Mouse (Mus musculus) brain, adult 10 weeks (tissue): Measurements from ENCODE around the gene Obsl1. TPM values are rescaled to one million over a fixed set of nuclear protein-coding genes. Genes with fewer than 3 reads are reported as not detected.

Experiments
- polyA plus RNA-seq: library from polyadenylated mRNA; stranded (reverse); fragments of 350-450 nt; fragmentation: Illumina TruSeq; extraction: RNeasy Lipid Tissue Mini Kit (QIAGEN cat#74804); gene quantifications from one replicate; pipeline ENCODE4 v1.2.3, GENCODE M21; 2015; ENCODE audit warnings: low read depth, low replicate concordance

Obsl1 gene
- 14.5 TPM for polyA plus RNA-seq

DNA sequence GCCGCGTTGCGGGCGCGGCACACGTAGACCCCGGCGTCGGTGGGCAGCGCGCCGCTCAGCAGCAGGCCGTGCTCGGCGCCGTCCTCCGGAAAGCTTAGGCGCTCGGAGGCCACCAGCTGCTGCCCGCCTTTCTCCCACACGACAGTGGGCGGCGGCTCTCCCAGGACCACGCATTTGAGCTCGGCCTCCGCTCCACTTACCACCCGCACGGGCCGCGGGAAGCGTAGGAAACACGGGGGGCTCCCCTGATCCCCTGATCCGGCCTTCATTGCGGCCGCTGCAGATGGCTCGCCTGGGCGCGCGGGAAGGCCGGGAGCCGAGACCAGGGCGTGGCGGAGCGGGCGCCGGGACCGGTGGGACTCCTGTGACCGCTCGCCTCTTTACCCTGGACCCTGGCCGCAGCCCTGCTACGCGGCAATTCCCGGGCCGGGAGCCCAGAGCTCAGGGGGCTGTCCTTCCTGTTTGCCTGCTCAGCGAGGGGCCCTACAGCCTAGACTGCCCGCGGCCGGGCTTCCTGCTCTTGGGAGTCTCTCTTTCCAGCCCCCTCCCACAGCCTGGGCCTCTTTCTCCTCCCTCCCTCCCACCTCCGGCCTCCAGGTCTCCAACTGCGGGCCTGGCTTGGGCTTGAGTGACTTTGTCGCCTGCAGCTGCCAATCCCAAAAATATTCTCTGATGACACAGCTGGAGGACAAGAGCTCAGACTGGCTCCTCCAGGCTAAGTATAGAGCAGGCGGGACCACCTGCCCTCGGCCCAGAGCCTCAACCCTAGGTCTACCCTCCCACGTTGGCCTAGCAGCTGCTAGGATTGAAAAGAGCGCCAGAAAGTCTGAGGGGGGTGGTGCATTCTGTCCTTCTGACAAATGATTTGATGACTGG, at the start of gene Obsl1:
Gene Obsl1 (minus strand): TSS at position 497 of the 876 bp plus-strand sequence.

DNA sequence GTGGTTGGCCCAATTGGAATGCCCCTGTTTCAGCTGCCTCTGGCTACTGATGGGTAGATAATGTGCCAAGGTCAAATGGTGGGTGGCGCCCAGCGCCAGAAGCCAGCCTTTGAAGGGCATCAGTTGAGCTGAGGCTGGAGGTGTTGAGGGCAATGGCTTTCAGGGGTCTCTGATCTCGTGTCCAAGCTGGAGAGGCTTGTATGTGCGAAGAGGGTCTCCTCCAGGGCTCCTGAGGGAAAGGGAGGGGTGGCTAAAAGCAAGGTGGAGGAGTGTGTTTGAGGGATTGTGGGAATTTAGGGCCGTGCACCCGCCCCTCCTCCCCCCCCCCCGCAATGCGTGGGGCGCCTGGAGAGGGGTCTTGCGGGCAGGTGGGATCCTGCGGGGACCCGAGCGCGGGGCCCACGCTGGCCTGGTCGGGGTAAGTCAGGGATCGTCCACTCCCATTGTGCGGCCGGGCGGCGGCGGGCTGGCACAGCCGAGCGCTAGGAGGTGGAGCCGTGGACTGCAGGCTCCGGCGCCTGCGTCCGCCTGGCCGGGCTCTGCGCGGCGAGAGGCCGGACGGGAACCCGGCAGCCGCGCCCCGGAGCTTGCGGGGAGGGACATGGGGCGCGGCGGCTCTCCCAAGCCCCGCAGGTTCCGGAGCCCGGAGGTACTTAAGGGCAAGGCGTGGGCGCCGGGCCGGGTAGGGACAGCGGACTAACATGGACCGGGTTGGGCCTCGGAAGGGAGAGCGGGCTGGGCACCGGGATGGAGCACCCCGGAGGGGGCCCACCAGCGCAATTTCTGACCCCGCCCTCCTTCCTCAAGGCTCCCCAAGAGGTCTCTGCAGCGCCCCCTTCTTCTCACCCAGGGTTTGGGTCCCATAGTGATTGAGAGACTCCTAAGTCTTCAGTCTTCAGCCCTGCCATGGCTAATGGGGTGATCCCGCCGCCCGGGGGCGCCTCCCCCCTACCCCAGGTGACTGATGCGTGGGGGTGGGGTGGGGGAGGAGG, 40.0 kb upstream of the Obsl1 start, which contains the start of gene Slc4a3:
Gene Slc4a3 (plus strand): TSS at position 302 of the 992 bp plus-strand sequence.

DNA sequence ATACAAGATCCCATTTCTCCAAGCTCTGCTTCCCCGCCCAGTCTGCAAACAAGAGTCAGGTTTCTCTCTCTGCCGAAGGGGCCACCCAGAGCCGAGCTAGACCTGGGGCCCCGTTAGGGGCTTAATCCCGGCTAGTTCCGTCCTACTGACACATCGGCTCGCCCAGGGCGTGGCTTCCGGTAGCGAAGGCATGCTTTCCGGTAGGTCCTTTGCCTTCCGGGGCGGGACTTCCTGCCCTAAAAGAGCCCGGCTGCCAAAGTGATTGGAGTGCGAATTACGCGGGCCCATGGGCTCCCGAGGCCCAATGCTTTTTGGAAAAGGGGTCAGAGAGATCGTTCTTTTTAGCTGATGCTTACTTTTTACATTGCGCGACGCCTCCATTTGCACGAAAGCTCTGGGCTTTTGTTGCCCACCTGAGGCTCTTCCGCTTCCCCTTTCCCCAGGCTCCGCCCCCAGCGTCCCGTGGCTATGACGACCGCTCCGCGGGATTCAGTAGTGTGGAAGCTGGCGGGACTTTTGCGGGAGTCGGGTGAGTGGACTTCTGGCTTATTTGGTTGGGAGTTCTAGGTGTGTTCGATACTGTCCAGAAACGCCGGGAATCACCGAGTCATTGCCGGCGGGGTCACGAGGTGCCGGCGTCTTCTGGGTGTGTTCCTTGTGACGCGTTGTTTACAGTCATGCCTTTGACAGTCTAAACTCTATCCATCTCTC, 15.2 kb upstream of the Obsl1 start, which contains the start of gene Stk11ip:
Gene Stk11ip (plus strand): TSS at position 209 of the 711 bp plus-strand sequence.

DNA sequence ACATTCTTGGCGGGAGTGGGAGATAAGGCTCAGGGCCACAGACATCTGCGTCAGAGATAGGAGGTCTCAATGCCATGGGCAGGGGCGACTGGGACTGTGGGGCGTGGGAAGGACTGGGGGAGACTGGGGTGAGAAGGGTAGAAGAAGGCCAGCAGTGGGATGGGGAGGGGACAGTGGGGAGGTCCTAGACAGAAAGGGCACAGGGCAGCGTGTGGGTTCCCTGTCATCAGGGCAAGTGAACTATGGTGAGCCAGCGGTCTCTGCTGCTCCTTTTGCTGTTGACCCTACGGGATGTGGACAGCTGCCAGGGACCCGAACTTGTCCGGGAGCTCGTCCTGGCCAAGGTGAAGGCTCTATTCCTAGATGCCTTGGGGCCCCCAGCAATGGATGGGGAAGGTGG, 754 bp upstream of the Obsl1 start, which contains the start of gene Inha:
Gene Inha (plus strand): TSS at position 72 of the 400 bp plus-strand sequence.

DNA sequence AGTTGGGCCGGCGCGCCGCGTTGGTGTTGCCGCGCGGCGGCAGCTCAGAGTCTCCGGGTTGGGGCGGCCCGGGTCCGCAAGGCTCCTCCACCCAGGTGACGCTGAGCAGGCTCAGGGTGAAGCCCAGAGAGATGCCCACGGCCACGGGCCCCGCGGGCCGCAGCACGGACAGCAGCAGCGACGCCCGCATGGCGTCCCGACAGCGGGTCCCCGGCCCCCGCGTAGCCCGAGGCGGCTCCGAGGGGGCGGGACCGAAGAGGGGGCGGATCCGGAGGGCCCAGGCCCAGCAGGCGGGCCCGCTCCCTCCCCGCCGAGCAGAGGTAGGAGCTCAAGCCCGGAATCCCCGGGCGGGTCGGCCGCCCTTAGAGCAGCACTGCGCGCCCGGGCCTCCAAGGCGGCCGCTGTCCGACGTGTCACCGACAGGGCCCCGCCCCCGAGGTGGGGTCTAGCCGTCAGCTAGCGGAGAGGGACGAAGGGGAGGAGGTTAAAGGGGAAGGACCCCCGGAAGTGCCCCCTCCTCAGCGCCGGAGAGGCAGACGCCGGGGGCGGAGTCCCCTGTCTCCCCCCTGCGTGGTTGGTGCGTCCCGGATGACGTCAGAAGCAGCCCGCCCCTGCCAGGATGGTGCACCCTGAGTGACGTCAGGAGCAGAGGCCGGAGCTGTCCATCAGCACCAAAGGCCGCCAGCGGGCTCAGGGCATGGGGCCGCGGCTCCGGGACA, 27.2 kb downstream of the Obsl1 start, which contains the start of the genes Chpf and Tmem198:
Gene Chpf (minus strand): TSS at position 392 of the 719 bp plus-strand sequence.
Gene Tmem198 (plus strand): TSS at position 617 of the 719 bp plus-strand sequence.

DNA sequence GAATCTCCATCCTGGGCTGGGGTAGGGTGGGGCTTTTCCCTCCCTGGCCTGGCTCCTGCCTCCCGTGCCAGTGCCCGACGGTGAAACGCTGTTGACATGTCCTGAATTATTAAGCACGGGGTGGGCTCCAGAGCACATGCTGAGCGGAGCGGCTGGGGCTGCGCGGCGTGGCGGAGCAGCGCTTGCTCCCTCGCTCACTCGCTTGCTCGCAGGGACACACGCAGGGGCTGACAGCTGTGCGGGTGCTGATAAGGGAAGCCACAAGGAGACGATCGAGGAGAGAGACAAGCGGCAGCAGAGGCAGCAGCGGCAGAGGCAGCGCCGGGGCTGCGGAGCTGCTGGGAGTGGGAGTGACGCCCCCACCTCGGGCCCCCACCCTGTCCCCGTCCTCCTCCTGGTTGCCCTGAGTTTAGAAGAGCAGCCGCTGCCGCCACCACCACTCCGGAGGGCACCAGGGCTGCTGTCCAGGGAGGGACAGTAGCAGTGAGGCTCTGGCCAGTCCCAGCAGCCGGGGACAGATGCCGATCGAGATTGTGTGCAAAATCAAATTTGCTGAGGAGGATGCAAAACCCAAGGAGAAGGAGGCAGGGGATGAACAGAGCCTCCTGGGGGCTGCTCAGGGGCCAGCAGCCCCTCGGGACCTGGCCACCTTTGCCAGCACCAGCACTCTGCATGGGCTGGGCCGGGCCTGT, 55.8 kb downstream of the Obsl1 start, which contains the start of gene Asic4:
Gene Asic4 (plus strand): TSS at position 123 of the 692 bp plus-strand sequence.

DNA sequence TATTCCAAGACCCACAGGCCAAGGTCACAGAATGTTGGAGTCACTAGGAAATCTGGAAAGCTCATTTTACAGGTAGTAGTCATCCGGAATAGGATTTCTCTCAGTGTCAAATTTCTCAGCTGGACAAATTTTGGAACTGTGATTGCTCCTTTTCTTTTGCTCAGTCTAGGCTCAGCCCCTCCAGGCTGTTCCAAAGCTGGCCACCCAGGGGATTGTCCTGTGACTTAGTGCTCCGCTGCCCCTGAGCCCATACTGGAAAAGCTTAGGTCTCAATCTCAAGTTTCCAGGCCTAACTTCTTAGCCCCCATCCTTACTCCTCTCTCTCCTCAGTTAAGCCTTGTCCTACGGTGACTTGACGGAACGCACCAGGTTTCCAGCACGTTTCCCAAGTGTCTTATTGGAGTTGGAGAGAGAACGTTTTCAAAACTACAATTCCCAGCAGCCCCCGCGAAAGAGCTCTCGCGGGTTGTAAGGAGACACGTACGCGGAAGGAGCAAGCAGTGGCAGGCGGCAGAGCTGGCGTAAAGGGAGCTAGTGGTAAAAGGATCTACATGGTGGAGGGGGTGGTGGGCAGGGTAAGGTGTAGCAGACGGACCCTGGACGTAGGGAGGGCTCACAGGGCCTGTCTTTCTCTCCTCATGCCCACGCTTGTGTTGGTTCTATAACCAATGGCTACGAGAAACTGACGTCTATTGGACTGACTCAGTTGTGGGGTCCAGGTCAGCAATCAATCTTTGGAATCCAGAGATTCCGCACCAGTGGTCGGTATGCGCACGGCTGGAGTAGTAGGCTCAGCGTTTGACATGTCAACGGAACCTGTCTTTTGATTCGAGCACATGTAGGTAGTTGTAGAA, 70.5 kb downstream of the Obsl1 start, which contains the start of gene Gmppa:
Gene Gmppa (plus strand): TSS at position 456 of the 854 bp plus-strand sequence.

Other genes starting within 250 kb of the Obsl1 start
- 334 TPM for gene Ptprn, start 241.9 kb downstream of the Obsl1 start, polyA plus RNA-seq
- gene Resp18, start 228.0 kb downstream of the Obsl1 start, polyA plus RNA-seq = 298 TPM
- 71.3 TPM for gene Dnpep, start 188.5 kb downstream of the Obsl1 start, polyA plus RNA-seq
- 2.4 TPM for gene Des, start 146.1 kb downstream of the Obsl1 start, polyA plus RNA-seq
- 92.7 TPM for gene Speg, start 131.2 kb downstream of the Obsl1 start, polyA plus RNA-seq
- gene Gmppa, start 70.5 kb downstream of the Obsl1 start, polyA plus RNA-seq = 61.1 TPM
- 22.7 TPM for gene Asic4, start 56.0 kb downstream of the Obsl1 start, polyA plus RNA-seq
- 55.1 TPM for gene Chpf, start 27.1 kb downstream of the Obsl1 start, polyA plus RNA-seq
- gene Tmem198, start 26.9 kb downstream of the Obsl1 start, polyA plus RNA-seq = 55.6 TPM
- 24.9 TPM for gene Inha, start 625 bp upstream of the Obsl1 start, polyA plus RNA-seq
- 21.0 TPM for gene Stk11ip, start 15.1 kb upstream of the Obsl1 start, polyA plus RNA-seq
- gene Slc4a3, start 39.8 kb upstream of the Obsl1 start, polyA plus RNA-seq = 76.2 TPM